Mouse (Mus musculus) ES-Bruce4 (cell line): ENCODE measurements around the gene Pappa.

ENCODE experiments used
- CTCF ChIP-seq: IDR thresholded peaks from one replicate; pipeline ENCODE4 v1.8.1; 2011; ENCODE audit warnings: low read depth, low read length
- EP300 ChIP-seq: IDR thresholded peaks from 2 replicates; pipeline ENCODE4 v1.6.1; 2011; ENCODE audit warnings: low read depth, low read length; ENCODE audit not compliant: insufficient read depth
- POLR2A ChIP-seq: IDR thresholded peaks from one replicate; pipeline ENCODE4 v1.8.1; 2011; ENCODE audit warnings: low read length; ENCODE audit not compliant: insufficient read depth

DNA sequence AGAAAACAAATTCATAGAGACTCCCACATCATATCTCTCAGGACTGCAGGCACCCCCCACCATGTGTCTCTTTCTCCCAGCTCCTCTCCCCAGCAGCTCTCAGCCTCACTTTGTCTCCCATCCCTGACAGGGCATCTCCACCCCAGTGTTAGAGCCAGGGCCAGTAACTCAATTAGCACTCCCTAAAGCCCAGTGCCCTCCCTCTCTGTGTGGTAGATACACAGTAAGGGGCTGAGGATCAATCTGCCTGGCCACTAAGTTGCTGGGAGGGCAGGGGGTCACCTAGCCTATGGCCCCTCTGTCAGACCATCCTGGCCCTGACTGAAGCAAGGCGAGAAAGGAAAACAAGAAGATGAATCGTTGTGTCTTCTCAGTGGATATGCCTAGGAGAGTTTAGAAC, 119.3 kb downstream of the Pappa start:
- TF ChIP-seq CTCF = no peak
- no peak for TF ChIP-seq POLR2A
- no peak for TF ChIP-seq EP300
